Mouse (Mus musculus) spleen, postnatal 10 days (tissue): Measurements from ENCODE around the gene Lrfn4.

Experiments used
- DNase-seq, 2 experiments: peaks; one replicate each; pipeline ENCODE4 v3.0.0; 2021 to 2022; ENCODE audit warnings: low spot score in 2 of 2

Gene Lrfn4

DNA sequence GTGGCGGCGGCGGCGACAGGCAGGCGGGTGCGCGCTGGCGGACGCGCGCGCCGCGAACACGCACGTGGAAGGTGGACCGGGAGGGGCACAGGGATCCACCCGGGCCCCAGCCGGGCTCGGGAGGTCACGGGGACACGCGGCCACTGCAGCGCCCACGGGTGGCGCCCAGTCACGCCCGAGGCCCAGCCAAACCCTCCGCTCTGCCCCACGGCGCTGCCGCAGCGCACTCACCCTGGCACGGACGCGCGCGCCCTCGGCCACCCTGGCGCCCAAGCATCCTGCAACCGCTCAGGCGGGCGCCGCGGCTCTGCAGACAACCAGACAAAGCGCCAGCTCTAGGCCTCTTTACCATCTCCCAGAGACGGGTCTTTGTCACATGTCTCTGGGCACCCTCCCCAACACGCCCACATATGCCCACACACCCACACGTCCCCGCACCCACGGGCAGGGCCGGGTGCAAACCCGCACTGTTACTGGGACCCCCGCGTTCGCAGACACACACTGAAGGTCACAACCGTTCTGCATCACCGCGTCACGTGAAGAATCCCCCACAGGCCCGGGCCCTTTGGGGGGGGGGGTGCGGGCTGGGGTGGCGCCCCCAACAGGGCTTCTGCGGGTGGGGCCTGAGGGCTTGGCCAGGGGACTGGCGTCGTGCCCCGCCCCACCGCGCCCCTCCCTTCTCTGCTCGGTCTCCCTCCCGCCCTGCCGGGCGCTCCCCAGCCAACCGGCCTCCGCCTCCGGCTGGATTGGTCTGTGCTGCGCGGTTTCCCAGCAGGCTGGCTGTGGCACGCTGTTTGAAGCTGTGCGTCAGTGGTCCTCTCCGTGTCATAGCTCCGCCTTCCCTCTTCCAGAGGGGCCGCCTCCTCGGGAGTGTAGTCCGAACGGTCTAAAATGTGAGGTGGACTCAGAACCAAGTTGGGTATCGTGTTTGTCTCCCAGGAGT, at the start of gene Lrfn4:
Gene Lrfn4 (minus strand): TSS at position 517 of the 943 bp plus-strand sequence.
- peak; percentile 56 to 74 for DNase-seq

DNA sequence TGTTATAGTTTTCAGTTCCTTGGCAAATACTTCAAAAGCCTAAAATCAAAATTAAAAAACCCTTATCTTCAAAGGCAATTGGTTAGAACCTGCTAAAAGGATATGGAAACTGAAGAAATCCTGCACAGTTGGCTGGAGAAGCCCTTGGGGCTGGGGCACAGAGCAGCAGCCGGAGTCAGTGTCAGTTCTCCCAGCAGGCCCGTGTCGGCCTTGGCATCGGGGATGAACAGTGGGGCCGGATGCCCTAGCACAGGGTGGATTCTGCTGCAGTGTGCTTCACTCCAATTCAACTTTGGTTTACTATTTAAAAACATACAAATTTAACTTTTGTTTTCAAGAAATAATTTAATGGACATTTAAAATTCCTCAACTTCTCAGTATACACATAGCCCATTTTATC, 42.7 kb upstream of the Lrfn4 start:
- DNase-seq, result no peak

DNA sequence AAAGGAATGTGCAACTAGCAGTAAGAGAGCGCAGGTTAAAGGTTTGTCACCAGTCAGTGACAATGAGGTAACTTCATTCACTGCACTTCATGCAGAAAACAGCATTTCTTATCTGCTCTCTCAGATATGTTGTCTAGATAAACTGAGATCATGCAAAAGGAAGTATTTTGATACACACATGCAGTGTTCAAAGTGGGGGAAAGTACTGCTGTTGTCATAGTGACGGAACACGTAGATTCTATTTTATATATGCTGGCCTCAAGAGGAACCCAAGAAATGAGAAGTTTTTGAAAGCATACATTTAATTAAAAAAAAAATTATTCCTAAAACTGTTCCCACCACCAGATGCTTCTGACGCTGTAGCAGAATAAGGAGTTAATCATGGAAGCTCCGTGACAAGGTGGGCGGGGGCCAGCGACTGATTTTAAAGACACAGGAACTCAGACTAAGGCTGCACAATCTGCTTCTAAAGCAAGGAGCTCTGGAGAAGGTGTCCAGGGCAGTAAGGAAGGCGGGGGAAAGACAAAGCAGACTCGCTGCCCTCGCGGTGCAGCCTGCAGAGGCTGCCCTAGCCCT, 31.5 kb upstream of the Lrfn4 start:
- no peak for DNase-seq

DNA sequence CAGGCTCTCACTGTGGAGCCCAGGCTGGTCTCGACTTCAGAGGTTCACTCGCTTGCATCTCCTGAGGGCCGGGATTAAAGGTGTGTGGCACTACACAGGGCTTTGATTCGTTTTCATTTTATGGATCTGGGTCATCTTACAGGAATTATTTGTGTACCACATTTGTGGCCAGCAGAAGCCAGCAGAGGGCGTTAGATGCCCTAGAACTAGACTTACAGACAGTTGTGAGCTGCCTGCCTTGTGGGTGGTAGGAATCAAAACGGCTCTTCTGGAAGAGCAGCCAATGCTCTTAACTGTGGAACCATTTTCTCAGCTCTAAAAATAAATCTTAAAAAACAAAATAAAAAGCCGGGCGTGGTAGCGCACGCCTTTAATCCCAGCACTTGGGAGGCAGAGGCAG, 28.8 kb upstream of the Lrfn4 start:
- no peak for DNase-seq

DNA sequence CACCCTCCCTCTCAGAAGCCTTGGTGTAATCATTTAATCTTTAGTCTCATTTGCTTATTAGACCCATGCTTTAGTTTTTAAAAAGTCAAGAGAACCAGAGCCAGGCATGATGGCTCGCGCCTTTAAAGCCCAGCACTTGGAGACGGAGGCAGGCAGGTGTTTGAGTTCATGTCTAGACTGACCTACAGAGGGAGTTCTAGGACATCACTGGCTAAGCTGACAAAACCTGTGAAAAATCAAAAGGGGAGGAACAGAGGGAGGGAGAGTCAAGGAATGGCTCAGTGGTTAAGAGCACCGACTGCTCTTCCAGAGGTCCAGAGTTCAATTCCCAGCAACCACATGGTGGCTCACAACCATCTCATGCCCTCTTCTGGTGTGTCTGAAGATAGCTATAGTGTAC, 20.5 kb upstream of the Lrfn4 start:
- no peak for DNase-seq

DNA sequence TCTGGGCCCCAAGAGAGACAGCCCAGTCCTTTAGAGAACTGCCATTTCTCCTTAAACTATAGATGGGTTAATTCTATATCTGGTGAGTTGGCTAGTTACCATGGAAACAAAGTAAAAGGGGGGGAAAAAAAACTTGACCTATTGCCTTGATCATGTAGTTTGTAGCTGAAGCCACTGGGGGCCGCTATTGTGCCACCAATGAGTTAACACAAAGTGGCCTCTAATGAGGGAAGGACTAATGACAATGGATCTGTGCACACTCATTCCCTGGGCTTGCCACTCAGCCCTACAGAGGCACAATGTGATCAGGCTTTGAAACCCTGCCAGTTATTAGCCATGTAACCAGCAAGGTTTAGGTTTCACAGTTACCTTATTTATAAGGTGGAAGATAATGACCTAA, 13.4 kb upstream of the Lrfn4 start:
- peak; percentile 44 to 80 for DNase-seq

DNA sequence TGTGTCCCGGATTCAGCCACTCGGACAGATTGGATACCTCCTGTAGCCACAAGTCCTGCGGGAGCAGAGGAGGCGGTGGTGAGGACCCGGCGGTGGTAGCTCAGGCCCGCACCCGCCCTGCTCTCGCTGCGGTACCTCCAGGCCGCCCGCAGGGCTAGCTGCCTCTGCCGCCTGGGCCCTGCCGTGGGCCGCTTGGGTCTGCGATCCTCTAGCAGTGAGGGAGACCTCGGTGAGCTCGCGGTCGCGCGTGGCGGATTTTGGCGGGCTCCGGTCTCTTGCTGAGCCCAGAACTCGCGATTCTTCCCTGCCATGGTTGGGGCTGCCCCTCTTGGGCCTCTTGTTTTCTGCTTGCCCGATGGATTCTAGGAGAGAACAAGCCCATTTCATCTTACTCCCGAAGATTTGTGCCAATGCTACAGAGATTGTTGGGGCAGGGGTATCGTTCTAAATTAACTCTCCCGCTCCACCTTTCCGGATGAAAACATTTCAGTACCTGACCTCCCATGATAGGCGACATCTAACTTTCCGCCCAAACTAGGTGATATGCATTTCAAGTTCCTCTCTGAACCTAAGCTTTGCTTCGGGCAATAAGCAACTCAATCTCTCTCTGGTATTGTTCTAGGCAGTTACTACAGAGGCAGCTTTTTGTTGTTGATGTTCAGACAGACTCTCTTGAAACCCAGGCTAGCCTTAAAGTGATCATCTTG, 10.5 kb upstream of the Lrfn4 start:
- DNase-seq, result peak; percentile 8 to 61

DNA sequence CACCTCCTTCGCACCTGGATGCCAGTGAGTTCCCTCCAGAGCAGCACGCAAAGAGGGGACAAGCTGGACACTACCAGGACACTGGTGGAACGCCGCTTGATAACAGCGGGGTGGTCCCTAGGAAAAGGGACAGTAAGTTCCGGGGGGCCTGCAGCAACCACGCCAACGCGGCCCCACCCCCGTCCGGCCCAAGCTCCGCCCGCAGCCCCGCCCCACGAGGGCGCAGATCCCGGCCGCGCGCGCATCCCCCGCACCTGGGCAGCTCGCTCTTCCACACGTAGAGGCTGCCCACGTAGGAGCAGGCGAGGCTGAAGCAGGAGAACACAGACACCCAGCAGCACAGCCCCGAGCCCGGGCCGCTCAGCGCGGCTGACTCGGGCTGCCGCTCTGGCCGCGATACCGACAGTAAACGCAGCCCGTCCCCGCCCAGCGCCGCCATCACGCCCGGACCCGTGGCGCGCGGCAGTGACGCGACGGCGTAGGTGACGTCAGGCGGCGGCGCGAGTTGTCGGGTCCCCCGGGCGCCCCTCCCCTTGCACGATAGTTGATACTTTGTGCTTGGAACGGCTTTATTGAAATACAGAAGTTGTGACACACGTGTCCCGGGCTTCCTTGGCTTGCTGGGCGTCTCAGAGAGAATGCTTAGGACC, 9.8 kb upstream of the Lrfn4 start, which contains the start of gene Rce1:
Gene Rce1 (minus strand): TSS at position 463 of the 650 bp plus-strand sequence.
- DNase-seq, result peak; percentile 93 to 95

DNA sequence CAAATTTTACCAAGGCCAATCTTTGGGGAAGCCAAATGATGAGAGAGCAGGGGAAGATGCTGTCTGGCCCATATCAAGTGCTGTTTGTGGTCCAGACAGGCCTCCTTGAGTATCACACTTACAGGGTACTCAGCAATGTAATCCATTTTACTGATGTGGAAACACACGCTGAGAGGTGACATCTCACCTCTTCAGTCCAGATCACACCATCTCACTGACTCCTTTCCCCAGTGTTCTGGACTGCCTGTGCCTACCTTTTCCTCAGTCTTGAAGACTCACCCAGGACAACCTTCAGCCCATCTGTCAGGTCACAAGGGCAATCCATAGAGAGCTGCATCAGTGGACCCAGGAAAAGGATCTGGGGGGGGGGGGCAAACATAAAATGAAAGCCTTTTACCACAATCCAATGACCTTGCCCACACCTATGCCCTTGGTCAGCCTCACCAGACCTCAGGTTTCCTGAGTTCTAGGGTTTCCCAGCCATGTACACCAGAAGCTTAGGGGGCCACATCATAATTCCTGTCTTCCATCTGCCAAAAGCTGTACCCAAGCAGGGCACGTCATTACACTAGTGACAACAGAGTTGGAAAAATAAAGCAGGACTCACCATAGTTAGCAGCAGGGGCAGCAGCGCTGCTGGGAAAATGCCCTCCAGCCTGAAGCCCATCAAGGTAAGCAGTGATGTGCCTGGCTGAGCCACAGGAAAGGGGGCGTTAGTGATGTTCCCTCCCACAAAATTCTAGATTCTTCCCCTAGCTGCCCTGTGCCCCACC, 9.1 kb upstream of the Lrfn4 start:
- no peak for DNase-seq

DNA sequence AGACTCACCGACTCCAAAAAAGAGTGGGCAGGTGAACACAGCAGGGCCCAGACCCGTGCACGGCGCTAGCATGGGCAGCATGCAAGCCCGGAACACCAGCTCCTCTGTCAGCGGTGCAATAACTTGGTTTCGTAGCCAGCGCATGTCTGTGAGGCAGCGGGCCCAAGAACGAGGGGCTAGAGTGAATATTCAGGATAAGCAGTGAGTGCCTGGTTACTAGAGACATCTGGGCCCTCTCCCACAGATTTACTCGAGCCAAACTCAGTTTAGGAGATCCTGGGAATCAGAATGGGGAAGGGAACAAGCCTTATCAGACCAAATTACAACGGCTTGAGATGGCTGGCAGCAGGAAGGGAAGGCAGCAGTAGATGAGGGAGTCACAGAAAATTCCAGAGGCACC, 8.5 kb upstream of the Lrfn4 start:
- DNase-seq, result no peak

DNA sequence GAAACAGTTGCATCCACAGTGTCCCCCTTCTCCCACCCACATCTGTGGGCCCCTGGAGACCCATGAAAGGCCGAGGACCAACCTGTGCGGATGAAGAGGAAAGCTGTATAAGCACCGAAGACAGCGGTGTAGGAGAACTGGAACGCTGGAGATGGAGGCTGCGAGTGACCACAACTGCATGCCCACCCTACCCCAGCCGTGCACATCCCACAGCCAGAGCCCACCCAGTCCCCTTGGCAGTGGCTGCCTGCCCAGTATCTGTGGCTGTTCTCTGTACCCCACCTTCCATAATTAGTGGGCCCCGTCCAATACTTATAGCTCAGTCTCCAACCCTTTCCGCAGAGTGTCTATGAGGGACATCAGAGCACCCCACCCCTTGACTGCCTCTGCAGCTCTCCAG, 8.0 kb upstream of the Lrfn4 start:
- no peak for DNase-seq

DNA sequence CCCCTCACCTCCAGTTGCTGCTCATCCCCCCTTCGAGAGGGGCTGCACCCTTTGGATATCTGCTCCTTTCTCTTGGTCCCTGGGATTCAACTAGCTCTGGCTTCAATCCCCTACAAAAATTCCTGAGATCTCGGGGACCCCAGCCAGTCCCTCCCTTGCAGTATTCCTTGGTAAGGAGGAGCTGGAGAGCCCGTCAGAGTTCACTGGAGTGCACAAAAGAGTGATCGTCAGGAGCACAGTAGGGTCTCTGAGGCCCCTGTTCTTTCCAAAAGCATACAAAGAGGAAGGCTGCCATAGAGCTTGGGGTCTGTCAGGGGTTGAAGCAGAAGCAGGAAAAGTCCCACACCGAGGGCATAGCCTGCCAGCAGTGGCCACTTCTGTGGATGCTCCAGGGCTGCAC, 7.3 kb upstream of the Lrfn4 start:
- DNase-seq, result no peak

DNA sequence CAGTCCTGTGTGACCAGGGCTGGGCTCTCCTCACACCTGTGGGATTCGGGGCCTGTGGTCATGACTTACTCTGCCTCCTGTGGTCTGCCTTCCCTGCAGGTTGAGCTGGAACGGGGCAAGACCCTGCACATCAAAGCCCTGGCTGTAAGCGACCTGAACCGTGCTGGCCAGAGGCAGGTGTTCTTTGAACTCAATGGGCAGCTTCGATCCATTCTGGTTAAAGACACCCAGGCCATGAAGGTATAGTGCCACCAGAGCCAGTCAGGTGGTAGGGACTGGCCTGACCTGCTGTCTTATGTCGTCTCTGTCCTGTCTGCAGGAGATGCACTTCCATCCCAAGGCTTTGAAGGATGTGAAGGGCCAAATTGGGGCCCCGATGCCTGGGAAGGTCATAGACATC, 5.3 kb upstream of the Lrfn4 start:
- no peak for DNase-seq

DNA sequence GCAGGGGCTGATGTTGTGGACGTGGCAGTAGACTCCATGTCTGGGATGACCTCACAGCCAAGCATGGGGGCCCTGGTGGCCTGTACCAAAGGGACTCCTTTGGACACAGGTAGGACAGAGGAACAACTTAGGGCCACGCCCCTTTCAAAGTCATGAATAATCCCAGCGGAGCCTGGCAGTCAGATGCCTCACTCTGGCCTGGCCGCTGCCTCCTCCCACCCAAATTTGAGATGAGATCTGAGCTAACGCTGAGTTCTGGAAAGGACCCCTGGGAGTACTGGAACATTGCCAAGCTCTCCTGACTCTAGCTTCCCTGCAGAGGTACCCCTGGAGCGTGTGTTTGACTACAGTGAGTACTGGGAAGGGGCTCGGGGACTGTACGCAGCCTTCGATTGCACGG, 4.0 kb upstream of the Lrfn4 start:
- DNase-seq, result peak in 1 of 2 experiments; percentile 13

DNA sequence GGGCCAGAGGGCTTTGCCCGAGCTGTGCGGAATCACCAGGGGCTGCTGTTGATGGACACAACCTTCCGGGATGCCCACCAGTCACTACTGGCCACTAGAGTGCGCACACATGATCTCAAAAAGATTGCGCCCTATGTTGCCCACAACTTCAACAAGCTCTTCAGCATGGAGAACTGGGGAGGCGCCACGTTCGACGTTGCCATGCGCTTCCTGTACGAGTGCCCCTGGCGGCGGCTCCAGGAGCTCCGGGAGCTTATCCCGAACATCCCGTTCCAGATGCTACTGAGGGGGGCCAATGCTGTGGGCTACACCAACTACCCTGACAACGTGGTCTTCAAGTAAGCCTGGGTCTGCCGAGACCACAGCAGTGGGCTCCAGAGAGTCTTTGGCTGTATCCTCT, 2.7 kb upstream of the Lrfn4 start:
- DNase-seq, result no peak

DNA sequence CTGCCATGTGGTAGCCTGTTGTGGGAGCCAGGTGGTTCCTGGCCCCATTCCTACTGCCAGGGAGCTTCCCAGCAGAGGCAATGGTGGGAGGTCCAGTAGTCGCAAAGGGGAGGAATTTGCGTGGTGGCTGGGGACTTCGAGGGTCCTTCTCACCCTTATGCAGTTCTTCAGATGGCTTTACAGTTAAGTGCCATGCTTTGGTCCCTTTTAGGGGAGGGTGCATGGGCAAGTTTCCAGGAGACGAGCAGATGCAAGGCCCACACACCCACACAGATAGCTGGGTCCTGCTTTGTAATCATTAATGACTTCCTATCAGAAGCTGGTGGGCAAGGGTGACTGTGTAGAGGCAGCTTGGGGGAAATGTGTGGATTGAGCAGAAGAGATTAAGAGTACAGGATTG, 1.1 kb upstream of the Lrfn4 start:
- DNase-seq, result no peak

DNA sequence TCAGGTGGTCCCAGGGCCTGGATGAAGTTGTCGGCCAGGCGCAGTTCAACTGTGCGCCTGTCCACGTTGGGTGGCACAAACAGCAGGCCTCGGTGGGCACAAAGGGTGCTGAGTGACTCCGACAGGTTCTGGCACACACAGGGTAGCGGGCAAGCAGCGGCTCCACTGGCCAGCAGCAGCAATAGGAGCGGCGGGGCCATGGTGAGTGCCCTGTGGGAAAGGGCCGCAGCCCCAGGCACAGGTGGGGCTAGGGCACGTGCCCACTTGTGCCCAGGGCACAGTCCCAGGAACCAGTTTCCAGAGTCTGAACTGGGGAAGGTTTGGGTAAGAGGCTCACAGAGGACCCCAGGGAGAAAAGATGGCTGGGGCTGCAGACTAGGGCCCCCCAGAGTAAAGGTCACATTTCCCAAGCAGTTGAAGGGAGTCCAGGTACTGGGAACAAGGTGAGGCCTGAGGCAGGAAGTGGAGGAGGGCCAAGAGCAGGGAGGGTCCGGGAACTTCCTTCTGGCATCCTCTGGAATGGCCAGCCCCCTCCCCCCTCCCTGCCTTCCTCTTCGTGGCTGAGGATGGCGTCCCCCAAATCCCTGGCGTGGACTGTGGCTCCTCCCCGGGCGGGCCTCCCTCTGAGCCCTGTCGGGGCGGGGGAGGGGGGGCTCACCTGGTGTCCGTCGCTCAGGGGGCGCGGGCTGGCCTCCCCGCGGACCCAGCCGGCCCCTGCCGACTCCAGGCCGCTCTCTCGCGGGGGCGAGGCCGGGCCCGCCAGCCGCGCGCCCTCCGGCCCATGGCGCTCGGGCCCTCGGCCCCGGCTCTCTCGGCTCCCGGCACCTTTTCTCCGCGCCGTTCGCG, 939 bp downstream of the Lrfn4 start:
- DNase-seq, result peak in 1 of 2 experiments; percentile 22

DNA sequence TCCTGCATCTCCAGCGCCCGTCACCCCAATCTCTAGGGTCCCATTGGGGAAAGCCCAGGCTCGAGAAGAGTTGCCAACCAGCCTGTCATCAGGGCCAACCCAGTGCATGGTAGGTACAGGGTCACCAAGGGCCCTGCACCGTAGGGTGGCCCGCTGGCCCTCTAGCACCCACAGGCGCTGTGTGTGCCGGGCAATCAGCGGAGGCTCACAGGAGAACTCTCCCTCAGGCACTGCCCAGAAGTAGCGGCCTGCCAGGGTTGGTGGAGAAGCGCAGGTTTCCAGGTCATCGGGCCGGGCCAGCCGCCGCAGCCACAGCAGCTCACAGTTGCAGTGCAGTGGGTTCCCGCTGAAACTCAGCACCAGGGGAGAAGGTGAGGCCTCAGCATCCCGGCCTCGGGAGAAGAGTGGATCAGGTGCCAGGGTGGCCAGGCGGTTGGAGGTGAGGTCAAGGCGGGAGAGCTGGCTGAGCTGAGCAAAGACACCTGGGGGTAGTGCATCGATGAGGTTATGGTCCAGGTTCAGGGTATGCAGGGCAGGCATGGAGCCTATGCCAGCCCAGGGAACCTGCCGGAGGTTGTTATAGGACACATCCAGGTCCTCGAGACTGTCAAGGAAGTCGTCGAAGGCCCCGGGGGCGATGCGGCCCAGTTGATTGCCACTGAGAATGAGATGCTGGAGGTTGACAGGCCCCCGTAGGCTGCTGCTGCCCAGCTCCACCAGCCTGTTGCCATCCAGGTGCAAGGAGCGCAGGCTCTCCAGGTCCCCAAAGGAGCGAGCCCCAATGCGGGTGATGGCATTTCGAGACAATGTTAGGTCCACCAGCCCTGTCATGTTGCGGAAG, 1.8 kb downstream of the Lrfn4 start:
- no peak for DNase-seq

DNA sequence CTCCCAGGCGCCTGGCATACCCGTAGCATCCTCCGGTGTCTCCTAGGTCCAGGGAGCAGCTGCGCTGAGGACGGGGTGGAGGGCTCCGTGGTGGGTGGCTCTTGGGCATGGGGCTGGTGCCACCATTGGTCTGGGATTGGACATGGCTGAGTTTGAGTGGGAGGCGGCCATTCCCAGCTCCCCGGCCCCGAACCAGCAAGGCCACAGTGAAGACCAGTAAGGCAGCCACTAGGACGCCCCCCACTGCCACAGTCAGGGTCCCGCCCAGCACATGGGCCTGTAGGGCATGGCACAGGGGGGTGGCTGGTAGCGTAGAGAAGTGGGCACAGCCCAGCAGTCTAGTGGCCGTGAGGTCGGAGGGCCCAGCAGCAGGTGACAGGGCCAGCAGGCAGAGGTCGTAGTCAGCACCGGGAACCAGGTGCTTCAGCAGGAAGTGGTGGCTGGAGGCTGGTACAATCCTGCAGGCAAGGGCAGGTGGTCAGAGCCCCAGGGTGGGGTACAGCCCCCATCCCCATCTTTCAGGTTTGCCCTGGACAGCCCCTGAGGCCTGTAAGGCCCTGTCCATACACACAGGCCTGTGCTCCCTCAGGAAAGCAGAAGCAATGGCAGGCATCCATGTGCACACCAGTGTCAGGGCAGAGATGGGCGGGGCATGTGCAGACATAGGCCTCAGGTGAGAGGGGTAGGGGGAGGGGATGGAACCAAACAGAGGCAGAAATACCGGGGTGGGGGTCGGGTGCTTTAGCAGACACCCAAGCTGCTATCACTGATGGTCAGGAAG, 3.1 kb downstream of the Lrfn4 start:
- peak in 1 of 2 experiments; percentile 10 for DNase-seq
